Mouse (Mus musculus) neural tube, embryonic 10.5 days (tissue): ENCODE data around the gene Kmt2b.

Experiments
- DNase-seq: peaks from one replicate; pipeline ENCODE4 v3.0.0-alpha.2; 2017; ENCODE audit warnings: low spot score; ENCODE audit errors: extremely low spot score

Gene Kmt2b

GRCm38 (mm10) chr7:30566033-30566432, 22.5 kb downstream of the Kmt2b start:
- no peak for DNase-seq

- no peak for DNase-seq
These were observed 23.5 kb downstream of the Kmt2b start, which contains the start of gene Igflr1 for GRCm38 (mm10) chr7:30564970-30565571. Igflr1 (plus strand) TSS chr7:30565427.

GRCm38 (mm10) chr7:30563906-30564280, 24.6 kb downstream of the Kmt2b start:
- DNase-seq = no peak

GRCm38 (mm10) chr7:30563117-30563905, 25.2 kb downstream of the Kmt2b start, which contains the start of the genes U2af1l4, Gm49396 and Psenen:
U2af1l4 (plus strand) TSS chr7:30563301.
Gm49396 (plus strand) TSS chr7:30563344.
Psenen (minus strand) TSS chr7:30563627.
- peak; percentile 94 for DNase-seq

- DNase-seq = peak; percentile 48
These were observed 25.9 kb downstream of the Kmt2b start for GRCm38 (mm10) chr7:30562526-30563116.

- DNase-seq = no peak
These were observed 28.2 kb downstream of the Kmt2b start for GRCm38 (mm10) chr7:30560296-30560695.

- peak; percentile 88 for DNase-seq
These were observed 29.0 kb downstream of the Kmt2b start, which contains the start of gene Lin37 for GRCm38 (mm10) chr7:30559443-30559954. Lin37 (minus strand) TSS chr7:30559838.

- no peak for DNase-seq
These were observed 29.7 kb downstream of the Kmt2b start for GRCm38 (mm10) chr7:30558656-30559442.

GRCm38 (mm10) chr7:30557901-30558514, 30.5 kb downstream of the Kmt2b start:
- no peak for DNase-seq

- DNase-seq = no peak
These were observed 31.5 kb downstream of the Kmt2b start for GRCm38 (mm10) chr7:30556894-30557536.

- DNase-seq = no peak
These were observed 34.5 kb downstream of the Kmt2b start for GRCm38 (mm10) chr7:30553810-30554584.

- DNase-seq = no peak
These were observed 35.4 kb downstream of the Kmt2b start for GRCm38 (mm10) chr7:30553021-30553589.

- DNase-seq = peak; percentile 94
These were observed 36.2 kb downstream of the Kmt2b start, which contains the start of the genes Hspb6 and Proser3 for GRCm38 (mm10) chr7:30552102-30553020. Hspb6 (plus strand) TSS chr7:30552178. Proser3 (minus strand) TSS chr7:30552299.

- no peak for DNase-seq
These were observed 37.0 kb downstream of the Kmt2b start for GRCm38 (mm10) chr7:30551445-30552101.

GRCm38 (mm10) chr7:30550603-30551002, 37.9 kb downstream of the Kmt2b start:
- no peak for DNase-seq

GRCm38 (mm10) chr7:30549880-30550279, 38.6 kb downstream of the Kmt2b start:
- DNase-seq = no peak

GRCm38 (mm10) chr7:30544327-30544726, 44.2 kb downstream of the Kmt2b start:
- no peak for DNase-seq
